Mouse (Mus musculus) lung, postnatal 0 days (tissue): ENCODE measurements around the gene Hist1h2bm.
"Not testable (repeated sequence)": the region's sequence is repeated elsewhere in the genome, so short reads cannot be mapped to it uniquely, and the experiment has no call there.

Experiments
- CTCF ChIP-seq: IDR thresholded peaks from 2 replicates; pipeline ENCODE4 v1.5.1; 2016; ENCODE audit warnings: antibody characterized with exemption, mild to moderate bottlenecking
- EP300 ChIP-seq: IDR thresholded peaks from 2 replicates; pipeline ENCODE4 v1.6.1; 2016; ENCODE audit warnings: antibody characterized with exemption, mild to moderate bottlenecking, control low read depth

DNA sequence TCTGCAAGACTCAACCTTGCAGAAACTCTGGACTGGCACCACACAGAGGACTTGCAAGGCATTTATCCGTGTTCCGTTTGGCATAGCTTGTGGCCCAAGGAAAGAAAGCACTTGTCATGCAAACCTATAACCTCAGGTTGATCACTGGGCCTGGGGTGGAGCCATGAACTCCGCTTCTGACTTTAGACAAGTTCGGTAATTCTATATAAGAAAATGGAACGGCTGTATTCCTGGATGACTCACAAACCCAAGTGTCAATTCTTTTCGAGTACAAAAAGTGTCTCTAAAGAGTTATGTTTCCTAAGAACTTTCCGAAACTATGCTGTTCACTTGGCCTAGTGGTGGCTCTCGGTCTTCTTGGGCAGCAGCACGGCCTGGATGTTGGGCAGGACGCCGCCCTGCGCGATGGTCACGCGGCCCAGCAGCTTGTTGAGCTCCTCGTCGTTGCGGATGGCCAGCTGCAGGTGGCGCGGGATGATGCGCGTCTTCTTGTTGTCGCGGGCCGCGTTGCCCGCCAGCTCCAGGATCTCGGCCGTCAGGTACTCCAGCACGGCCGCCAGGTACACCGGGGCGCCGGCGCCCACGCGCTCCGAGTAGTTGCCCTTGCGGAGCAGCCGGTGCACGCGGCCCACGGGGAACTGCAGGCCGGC lies 612 bp upstream of the Hist1h2bm start:
- not testable (repeated sequence) for TF ChIP-seq CTCF, EP300
